Mouse (Mus musculus): ENCODE results near the gene Stat4.

- TF ChIP-seq CTCF (IDR thresholded peaks at IDR 0.05; ENCODE audit: extremely low read depth, insufficient read length, insufficient replicate concordance, low read depth, low read length) (no peak), POLR2A (IDR thresholded peaks at IDR 0.05; ENCODE audit: low read depth, low read length) (no peak)
Observed at GRCm38 (mm10) chr1:52028686-52029085, 41.7 kb downstream of the Stat4 start.

Data from small intestine, adult 2 months (tissue).